Mouse (Mus musculus) heart, adult 8-10 months (tissue): ENCODE results near the gene Mxd4. TPM values are rescaled to one million over a fixed set of nuclear protein-coding genes. Genes with fewer than 3 reads are reported as not detected.

Experiments used
- DNase-seq: peaks from one replicate; pipeline ENCODE4 v3.0.0; 2022; ENCODE audit warnings: low spot score
- total RNA-seq, 4 experiments: library from RNA; stranded (reverse); gene quantifications; 2 replicates each; pipeline ENCODE4 v1.2.4; 2022

The Mxd4 gene
- 10 to 100 TPM; 51.9 to 65.0 (median 59.6) TPM for total RNA-seq

DNA sequence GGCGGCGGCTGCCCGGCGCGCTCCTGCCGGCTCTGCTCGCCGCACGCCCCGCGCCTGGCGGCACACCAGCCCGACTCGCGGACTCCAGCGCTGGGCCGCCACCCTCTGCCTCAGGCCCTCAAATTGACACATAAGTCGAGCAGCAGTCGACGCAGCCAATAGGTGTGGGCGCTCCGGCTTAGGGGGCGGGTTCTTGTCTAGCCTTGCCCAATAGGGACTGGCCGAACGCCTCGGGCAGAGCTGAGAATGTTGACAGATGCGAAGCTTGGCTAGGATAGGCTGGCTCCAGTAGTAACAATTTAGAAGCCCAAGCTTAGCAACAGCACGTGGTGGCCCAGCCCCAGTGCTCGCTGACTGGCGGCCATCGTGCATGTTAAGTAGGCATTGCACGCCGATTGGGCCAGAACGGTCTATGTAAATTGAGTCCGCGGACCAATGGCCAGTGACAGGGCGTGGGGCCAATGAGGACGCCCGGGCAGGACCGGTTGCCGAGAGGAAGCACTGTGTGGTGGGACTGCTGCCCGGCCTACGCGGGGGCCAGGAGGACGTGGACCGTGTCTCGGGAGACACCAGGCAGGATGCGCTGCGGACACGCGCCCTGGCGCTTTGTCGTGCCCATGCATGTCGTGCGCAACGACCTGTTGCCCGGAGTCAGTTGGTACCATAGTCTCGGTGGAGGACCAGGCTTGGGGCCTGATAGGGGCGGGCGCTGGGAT is at the start of gene Mxd4:
Gene Mxd4 (minus strand): TSS at position 120 of the 716 bp plus-strand sequence.
- peak; percentile 99 for DNase-seq

- no peak for DNase-seq
Measured at GRCm38 (mm10) chr5:34235898-34236420, 48.4 kb upstream of the Mxd4 start.

DNA sequence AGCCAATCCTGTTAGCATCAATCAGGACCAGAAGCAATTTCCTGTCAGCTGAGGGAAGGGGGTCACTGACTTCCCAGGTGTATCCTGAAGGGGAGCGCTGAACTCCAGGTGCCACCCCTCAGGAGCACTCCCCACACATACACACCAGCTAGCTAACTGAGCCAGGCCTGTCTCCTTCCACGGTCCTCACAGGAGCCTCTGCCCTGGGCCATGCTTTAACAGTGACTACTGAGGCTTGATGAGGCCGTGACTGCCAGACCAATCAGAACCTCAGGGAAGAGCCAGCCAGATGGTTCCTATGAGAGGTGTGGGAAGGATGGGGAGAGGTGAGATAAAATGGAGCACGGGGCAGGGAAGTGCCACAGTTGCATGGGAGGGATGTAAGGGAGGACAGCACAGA is 47.5 kb upstream of the Mxd4 start:
- no peak for DNase-seq

DNA sequence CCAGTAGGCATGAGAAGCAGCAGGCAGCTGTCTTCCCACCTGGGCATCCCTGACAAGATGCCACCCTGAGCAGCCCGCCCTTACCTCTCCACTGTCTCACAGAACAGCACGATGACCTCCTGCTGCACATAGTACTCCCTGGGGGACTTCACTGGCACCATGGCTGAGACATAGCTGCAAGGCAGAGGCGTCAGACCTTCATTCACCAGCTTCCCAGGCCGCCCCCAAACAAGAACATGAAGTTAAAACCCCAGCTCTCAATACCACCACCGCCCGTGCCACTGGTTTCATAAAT is 45.6 kb upstream of the Mxd4 start:
- DNase-seq, result no peak

- no peak for DNase-seq
Measured at GRCm38 (mm10) chr5:34232481-34233220, 45.1 kb upstream of the Mxd4 start.

- no peak for DNase-seq
Measured at GRCm38 (mm10) chr5:34231901-34232300, 44.4 kb upstream of the Mxd4 start.

- DNase-seq, result no peak
Measured at GRCm38 (mm10) chr5:34230599-34231485, 43.3 kb upstream of the Mxd4 start.

- no peak for DNase-seq
Measured at GRCm38 (mm10) chr5:34229503-34229902, 42.0 kb upstream of the Mxd4 start.

DNA sequence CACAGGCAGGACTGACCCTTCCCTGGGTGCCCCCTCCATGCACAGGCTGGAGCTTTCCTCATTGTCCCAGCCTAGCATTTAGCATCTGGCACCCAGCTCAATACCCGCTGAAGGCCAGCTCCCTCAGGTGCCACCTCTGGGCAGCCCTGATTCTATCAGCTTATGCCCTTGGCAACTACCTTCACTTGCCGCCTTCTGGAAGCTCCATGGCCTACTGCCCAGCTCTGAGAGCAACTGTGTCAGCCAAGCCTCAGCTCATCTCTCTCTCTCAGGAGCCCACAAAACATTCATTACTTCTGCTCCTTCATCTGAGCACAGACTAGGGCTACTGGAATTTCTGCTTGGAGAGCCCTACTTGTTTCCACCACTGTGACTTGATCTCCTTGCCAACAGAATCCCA is 38.0 kb upstream of the Mxd4 start:
- no peak for DNase-seq

DNA sequence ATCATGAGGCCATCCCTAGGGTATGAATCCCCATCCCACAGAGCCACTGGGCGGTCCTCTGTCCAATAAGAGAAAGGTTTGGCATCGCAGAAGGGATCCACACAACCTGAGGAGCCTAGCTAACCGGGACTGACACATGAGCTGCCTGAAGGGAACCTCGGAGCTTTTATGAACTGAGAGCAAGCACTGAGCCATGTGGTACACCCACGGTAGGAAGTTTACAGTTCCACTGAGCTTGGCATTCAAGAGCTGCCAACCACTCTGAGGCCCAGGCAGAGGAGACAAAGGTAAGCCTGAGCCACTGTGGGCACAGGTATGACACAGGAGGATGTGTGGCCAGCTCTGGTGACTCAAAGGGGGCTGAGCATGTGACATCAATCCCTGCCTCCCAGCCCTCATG is 37.0 kb upstream of the Mxd4 start:
- DNase-seq, result no peak

- DNase-seq, result no peak
Measured at GRCm38 (mm10) chr5:34220001-34220400, 32.5 kb upstream of the Mxd4 start.

DNA sequence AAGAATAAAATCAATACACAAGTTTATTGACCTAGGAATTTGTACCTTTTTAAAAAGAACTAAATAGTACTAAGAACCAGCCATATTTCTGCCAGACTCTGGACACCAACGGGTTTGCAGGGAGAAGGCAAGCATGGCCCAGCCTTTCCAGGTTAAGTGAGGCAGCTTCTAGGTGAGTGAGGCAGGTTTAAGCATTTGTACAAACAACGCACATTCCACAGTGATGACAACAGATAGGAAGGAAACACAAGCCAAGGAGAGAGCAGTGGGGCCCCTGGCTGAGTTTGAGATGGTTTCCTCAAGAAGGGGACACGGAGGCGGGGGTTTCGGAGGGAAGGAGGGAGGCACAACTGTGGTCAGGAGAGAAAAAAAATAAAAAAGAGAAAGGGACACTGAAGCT is 31.2 kb upstream of the Mxd4 start:
- DNase-seq, result no peak

- DNase-seq, result no peak
Measured at GRCm38 (mm10) chr5:34217756-34218155, 30.2 kb upstream of the Mxd4 start.

DNA sequence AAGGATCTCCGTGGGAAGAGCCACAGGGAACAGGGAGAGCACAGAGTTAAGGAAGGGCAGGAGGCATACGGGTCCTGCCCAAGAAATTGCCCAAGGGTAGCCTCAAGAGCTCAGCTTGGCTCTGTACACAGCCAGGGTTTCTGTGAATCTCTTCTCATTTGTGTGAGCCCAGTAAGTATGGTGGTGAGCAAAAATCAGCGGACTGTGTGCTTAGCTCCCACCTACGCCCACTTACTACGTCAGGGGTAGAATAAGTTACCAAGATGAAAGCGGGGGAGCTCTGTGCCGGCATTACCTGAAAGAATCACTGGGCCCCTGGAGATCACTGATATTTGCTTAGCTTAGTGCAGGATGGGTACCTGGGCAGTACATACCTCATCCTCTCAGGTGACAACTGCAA is 28.5 kb upstream of the Mxd4 start:
- DNase-seq, result no peak

DNA sequence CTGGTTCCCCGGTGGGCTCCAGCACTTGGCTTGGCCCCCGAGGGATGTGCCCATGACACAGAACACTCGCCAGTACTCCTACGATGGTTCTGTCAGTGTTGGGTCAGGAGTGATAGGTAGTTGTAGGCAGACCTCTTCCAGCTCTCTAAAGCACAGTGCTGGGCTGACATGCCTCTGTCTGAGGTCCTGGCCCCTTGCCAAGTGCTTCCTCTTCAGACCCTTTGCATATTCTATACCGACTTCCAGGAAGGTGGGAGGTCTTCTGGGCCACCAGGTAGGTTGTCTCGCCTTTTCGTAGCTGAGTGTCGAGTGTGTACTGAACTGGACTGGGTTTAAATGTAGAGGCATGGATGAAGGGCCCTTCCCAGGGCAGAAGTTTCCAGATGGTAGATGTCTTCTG is 26.1 kb upstream of the Mxd4 start:
- no peak for DNase-seq

GRCm38 (mm10) chr5:34210279-34210678 is 22.8 kb upstream of the Mxd4 start:
- peak; percentile 80 for DNase-seq

DNA sequence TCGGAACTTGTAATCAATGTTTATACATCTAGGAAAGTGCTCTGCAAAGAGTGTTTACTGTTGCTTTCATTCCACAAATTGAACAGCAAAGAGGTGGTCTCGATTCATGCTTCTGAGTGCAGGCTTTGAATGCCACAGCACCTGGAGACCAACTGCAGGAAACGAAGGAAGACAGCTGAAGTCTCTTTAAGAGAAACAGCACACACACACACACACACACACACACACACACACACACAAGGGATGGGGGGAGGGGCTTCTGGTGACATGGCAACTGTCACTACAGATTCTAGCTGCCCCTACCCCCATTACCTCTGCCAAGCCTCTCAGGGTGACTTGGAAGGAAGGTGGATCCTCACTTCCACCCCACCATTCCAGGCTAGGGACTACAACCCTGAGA is 20.0 kb upstream of the Mxd4 start:
- DNase-seq, result no peak

- no peak for DNase-seq
Measured at GRCm38 (mm10) chr5:34205788-34206187, 18.3 kb upstream of the Mxd4 start.

DNA sequence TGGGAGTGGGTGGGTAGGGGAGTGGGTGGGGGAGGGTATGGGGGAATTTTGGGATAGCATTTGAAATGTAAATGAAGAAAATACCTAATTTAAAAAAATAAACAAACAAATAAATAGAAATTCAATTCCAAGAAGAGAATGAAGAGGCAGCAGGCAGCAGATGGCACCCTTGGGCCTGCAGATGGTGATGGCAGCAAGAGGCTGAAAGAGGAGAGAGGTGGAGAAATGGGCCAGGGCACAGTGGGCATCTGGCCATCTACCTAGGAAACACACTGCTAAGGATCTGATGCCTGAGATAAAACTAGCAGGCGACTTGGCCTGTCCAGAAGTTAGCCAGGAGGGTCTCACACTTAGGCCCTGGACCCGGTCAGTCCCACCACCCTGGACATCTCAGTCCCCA is 17.4 kb upstream of the Mxd4 start:
- DNase-seq, result no peak

DNA sequence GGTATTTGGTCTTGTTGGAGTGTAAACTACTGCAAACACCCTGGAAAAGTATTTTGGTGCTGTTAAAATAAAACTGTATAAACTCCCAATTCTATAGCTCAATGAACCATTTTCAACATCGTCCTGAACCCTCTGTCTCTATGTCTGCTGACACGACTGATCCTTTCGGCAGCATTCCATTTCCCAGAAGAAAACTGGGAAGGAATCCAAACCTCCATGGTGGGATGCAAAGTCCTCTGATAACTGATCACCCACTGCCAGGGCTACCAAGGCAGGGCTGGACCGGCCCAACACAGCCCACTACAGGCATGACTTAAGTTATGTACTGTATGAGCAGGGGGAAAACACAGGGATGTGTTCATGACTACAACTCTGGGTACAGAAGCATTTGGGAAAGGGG is 14.5 kb upstream of the Mxd4 start:
- no peak for DNase-seq

DNA sequence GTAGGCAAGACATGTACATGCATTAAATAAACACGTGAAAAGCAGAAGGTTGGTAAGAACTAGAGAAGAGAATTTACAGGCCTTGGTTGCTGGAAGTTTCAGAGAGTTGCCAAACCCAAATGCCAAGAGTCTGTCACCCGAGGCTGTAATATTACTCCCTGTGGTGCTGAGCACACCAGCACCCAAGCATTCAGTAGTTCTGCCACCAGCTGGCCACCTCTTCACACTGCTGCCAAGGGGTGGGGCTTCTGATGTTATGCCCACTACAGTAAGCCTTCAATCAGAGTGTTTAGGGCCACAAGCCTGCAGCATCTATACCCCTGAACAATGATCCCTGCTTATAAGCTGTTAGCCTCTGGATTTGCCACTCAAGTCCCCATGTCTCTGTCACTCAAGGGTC is 13.9 kb upstream of the Mxd4 start:
- DNase-seq, result no peak

DNA sequence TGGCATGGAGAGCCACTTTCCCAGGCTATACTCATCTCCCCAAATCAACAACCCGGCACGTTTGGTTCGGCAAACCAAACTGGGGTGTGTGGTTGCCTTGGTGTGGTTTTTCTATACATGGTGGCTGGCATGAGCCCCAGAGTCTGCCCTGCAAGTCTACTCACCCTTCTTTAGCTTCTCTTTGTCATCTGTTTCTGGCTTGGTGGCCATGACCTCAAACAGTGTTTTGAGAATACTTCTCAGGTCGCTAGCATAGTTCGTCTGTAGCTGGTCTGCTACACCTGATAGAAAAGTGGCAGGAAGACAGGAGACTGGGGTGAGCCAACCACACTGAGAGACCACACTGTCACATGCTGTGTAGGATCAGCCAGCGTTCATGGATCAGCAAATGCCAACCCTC is 11.1 kb upstream of the Mxd4 start:
- DNase-seq, result no peak
